Mouse (Mus musculus): ENCODE data around the gene Ndufa9. TPM values are rescaled to one million over a fixed set of nuclear protein-coding genes. Genes with fewer than 3 reads are reported as not detected.
A peak's percentile ranks its signal among the peaks of the same experiment; 100 is the strongest.

Gene Ndufa9
- polyA plus RNA-seq (2014; fragmentation: Nextera tagmentation; extraction: Ambion mirVana) = 194 and 195 TPM in 2 replicates

DNA sequence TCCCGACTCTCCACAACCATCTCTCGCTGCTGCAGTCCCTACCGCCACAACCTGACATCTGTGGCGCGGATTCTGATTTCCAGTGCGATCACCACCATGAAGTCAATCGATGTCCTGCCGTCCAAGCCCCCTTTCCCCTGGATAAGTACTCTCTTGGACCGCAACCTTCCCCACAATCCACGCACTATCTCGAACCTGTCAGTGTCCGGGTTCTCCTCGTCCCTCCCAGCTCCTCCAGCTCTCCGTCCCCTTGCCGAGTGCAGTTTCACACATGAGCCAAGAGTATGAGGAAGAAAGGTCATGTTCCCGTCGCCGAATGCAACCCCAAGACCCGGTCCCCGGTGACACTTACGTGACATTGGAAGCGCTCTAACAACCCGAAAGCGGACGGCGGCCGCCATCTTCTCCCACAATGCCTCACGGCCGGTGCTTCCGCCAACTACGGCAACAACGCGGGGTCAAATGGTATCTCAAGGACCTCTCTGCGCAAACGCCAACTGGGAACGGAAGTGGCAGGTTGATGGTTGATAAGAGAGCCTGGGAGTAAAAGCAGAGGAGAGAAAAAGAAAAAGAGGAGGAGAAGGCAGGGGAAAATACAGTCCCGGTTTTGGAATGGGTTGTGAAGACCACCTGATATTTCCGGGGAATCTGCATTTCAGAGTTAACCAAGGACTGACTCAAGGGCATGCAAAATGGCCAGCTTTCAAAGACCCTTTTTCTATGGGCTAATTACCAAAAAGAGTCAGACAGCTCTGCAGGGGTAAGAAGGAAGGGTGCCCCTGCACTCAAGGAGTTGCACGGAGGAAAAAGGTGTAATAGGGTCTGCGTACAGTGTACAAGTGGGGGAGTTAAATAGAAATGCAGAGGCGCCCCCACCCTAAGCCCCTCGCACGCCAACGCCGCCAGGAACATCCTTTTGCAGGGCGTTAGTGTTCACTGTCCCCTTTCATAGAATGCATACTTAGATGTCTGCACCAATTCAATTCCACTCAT, at the start of gene Ndufa9:
TSS of gene Ndufa9 (minus strand) at position 425 of the 993 bp plus-strand sequence.
- no peaks in the 10 kb centered on the region; the same call in 1 of the 2 replicates for H3K36me3 ChIP-seq (ENCODE audit: control insufficient read depth, insufficient read depth, low read length)
- peak; percentile 93 for DNase-seq (ENCODE audit: low spot score)
- 5% methylated on average over 46 of the region's 46 CpGs for WGBS
- peak within 1 kb of the TSS; percentile 90 for H3K4me3 ChIP-seq (ENCODE audit: low read depth, low read length)
- H3K27me3 ChIP-seq (ENCODE audit: control insufficient read depth, insufficient read depth, low read length) = no peaks in the 10 kb centered on the region
- H3K9me3 ChIP-seq (ENCODE audit: control insufficient read depth, low read length) = no peaks in the 10 kb centered on the region
- peak within 1 kb of the TSS; percentile 87 for H3K9ac ChIP-seq (ENCODE audit: low read length)
- peak; percentile 86 for ATAC-seq (ENCODE audit: insufficient read depth, low FRiP score, low TSS enrichment)
- peaks cover 5% of the 10 kb centered on the region for H3K4me1 ChIP-seq (ENCODE audit: control insufficient read depth, insufficient read depth, low read length)
- peak within 1 kb of the TSS; percentile 85 for H3K4me2 ChIP-seq (ENCODE audit: low read depth)
- 0 out of 2 replicates have a peak within 1 kb of the TSS, but pooled peaks have one; percentile 42 for H3K27ac ChIP-seq (ENCODE audit: low read depth, low read length)

DNA sequence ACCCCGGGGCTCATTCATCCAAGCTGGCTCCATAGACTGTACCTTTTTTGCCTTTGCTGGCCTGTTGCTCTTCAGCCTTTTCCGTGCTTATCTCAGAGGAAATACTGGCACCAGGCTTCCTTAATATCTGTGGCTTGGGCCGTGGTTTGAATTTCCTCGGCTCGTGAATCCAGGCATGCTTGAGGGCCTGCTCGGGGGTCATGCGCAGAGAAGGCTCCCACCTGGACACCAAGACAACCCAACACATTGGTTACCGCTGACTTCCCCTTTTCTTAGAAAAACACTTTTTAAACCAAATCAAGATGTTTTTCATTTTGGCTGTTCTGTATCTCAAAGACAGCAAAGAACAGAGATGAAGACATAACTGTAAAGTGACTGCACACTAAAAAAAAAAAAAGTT, 28.2 kb upstream of the Ndufa9 start:
- H3K9me3 ChIP-seq (ENCODE audit: control insufficient read depth, low read length) = no peaks in the 10 kb centered on the region
- H3K9ac ChIP-seq (ENCODE audit: low read length) = no peak overlapping the region
- H3K36me3 ChIP-seq (ENCODE audit: control insufficient read depth, insufficient read depth, low read length) = no peaks in the 10 kb centered on the region
- H3K4me1 ChIP-seq (ENCODE audit: control insufficient read depth, insufficient read depth, low read length) = no peaks in the 10 kb centered on the region
- WGBS = 89% methylated on average over 8 of the region's 8 CpGs
- no peak overlapping the region for H3K4me2 ChIP-seq (ENCODE audit: low read depth)
- no peak overlapping the region for H3K4me3 ChIP-seq (ENCODE audit: low read depth, low read length)
- ATAC-seq (ENCODE audit: insufficient read depth, low FRiP score, low TSS enrichment) = no peak
- no peaks in the 10 kb centered on the region for H3K27me3 ChIP-seq (ENCODE audit: control insufficient read depth, insufficient read depth, low read length)
- no peak overlapping the region for H3K27ac ChIP-seq (ENCODE audit: low read depth, low read length)
- DNase-seq (ENCODE audit: low spot score) = no peak

DNA sequence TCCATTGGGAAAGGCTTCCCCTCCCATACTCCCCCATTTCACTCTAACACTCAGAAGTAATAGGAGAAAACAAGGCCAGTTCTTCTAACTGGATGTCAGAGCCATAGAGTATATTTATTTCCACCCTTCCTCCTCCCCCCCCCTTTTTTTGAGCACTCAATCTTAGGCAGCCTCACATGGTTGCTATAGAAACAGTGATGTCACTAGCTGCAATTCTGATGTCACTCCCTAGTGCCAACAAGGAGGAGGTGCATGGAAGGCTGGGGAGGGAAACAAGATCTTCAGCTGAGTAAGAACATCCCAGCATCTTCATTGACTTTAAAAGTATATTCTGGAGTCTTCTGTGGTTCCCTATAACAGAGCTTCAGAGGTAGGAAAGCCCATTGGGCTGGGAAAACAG, 3.9 kb upstream of the Ndufa9 start, which contains the start of gene Akap3:
TSS of gene Akap3 (plus strand) at position 218 of the 400 bp plus-strand sequence.
- no peaks in the 10 kb centered on the region for H3K36me3 ChIP-seq (ENCODE audit: control insufficient read depth, insufficient read depth, low read length)
- ATAC-seq (ENCODE audit: insufficient read depth, low FRiP score, low TSS enrichment) (no peak), DNase-seq (ENCODE audit: low spot score) (no peak)
- no peaks in the 10 kb centered on the region for H3K27me3 ChIP-seq (ENCODE audit: control insufficient read depth, insufficient read depth, low read length)
- H3K27ac ChIP-seq (ENCODE audit: low read depth, low read length) = no peak within 1 kb of the TSS
- H3K4me3 ChIP-seq (ENCODE audit: low read depth, low read length) = no peak within 1 kb of the TSS
- H3K4me1 ChIP-seq (ENCODE audit: control insufficient read depth, insufficient read depth, low read length) = peaks cover 4% of the 10 kb centered on the region
- H3K4me2 ChIP-seq (ENCODE audit: low read depth) = no peak within 1 kb of the TSS
- no peak within 1 kb of the TSS for H3K9ac ChIP-seq (ENCODE audit: low read length)
- no peaks in the 10 kb centered on the region for H3K9me3 ChIP-seq (ENCODE audit: control insufficient read depth, low read length)

DNA sequence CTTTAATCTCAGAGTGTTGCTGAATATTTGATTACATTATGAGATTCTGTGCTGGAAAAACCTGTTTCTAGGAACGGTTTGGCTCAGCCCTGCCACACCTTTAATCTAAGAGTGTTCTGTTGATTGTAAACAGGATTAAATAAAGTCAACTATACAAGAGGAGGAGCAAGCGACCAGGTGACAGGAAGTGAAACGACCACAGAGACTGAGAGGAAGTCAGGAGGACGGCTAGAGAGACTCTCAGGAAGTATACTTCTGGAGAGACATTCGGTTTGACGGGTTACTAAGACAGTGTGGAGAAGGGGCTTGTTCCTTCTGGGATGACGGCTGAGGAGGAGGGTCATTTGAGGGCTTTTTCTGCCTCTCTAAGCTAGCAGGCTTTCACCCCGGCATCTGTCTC, 12.3 kb downstream of the Ndufa9 start:
- H3K4me3 ChIP-seq (ENCODE audit: low read depth, low read length) = no peak overlapping the region
- no peaks in the 10 kb centered on the region for H3K4me1 ChIP-seq (ENCODE audit: control insufficient read depth, insufficient read depth, low read length)
- DNase-seq (ENCODE audit: low spot score) (no peak), ATAC-seq (ENCODE audit: insufficient read depth, low FRiP score, low TSS enrichment) (no peak)
- no peaks in the 10 kb centered on the region for H3K27me3 ChIP-seq (ENCODE audit: control insufficient read depth, insufficient read depth, low read length)
- H3K27ac ChIP-seq (ENCODE audit: low read depth, low read length) = no peak overlapping the region
- H3K9ac ChIP-seq (ENCODE audit: low read length) = no peak overlapping the region
- H3K4me2 ChIP-seq (ENCODE audit: low read depth) = no peak overlapping the region
- peaks cover 4% of the 10 kb centered on the region for H3K36me3 ChIP-seq (ENCODE audit: control insufficient read depth, insufficient read depth, low read length)
- no peaks in the 10 kb centered on the region for H3K9me3 ChIP-seq (ENCODE audit: control insufficient read depth, low read length)
- WGBS = 89% methylated on average over 8 of the region's 8 CpGs

DNA sequence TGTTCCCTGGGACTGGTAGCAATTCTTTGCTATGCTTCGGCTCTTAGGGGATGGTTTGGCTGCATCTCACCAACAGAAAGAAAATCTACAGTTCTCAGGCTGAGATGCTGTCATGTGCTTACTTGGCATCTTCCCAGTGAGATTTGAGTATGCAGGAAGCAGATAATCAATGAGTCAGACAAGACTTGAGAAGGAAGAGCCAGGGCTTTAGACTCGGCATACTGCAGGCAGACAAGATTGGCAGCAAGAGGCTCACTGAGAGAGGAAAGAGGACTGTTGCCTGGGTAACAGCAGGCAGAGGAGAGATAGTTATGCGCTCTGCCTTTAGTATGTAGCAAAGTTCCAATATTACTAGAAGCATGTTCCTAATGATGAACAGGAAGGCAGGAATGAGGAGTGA, 25.8 kb downstream of the Ndufa9 start:
- Histone ChIP-seq H3K4me2 (ENCODE audit: low read depth) (no peak overlapping the region), H3K36me3 (ENCODE audit: control insufficient read depth, insufficient read depth, low read length) (peaks cover 12% of the 10 kb centered on the region), H3K9me3 (ENCODE audit: control insufficient read depth, low read length) (no peaks in the 10 kb centered on the region), H3K4me1 (ENCODE audit: control insufficient read depth, insufficient read depth, low read length) (no peaks in the 10 kb centered on the region), H3K4me3 (ENCODE audit: low read depth, low read length) (no peak overlapping the region), H3K9ac (ENCODE audit: low read length) (no peak overlapping the region), H3K27me3 (ENCODE audit: control insufficient read depth, insufficient read depth, low read length) (no peaks in the 10 kb centered on the region), H3K27ac (ENCODE audit: low read depth, low read length) (no peak overlapping the region)
- 89% methylated on average over 3 of the region's 3 CpGs for WGBS
- DNase-seq (ENCODE audit: low spot score) (no peak), ATAC-seq (ENCODE audit: insufficient read depth, low FRiP score, low TSS enrichment) (no peak)

DNA sequence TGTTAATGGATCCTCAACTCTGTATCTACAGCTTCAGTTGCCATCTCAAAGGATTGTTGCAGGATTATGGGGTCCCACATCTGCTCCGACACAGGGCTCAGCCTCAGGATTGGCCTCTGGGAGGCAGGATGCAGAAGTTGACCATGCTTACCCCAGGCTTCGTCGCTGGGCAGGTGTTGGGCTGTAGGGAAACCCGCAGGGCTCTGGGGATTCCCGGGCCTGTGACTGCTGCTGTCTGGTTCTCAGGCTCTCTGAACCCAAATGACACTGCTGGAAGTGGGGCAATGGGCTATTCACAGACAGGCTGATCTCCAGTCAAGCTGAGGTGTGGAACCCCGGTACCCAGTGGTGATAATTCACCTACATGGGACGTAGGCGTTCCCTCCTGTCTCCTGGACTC, 32.6 kb downstream of the Ndufa9 start:
- DNase-seq (ENCODE audit: low spot score) = no peak
- H3K4me2 ChIP-seq (ENCODE audit: low read depth) = no peak overlapping the region
- no peak overlapping the region for H3K9ac ChIP-seq (ENCODE audit: low read length)
- WGBS = 89% methylated on average over 8 of the region's 8 CpGs
- no peaks in the 10 kb centered on the region for H3K27me3 ChIP-seq (ENCODE audit: control insufficient read depth, insufficient read depth, low read length)
- no peak overlapping the region for H3K27ac ChIP-seq (ENCODE audit: low read depth, low read length)
- H3K4me1 ChIP-seq (ENCODE audit: control insufficient read depth, insufficient read depth, low read length) = no peaks in the 10 kb centered on the region
- H3K9me3 ChIP-seq (ENCODE audit: control insufficient read depth, low read length) = no peaks in the 10 kb centered on the region
- H3K4me3 ChIP-seq (ENCODE audit: low read depth, low read length) = no peak overlapping the region
- no peak for ATAC-seq (ENCODE audit: insufficient read depth, low FRiP score, low TSS enrichment)
- peaks cover 8% of the 10 kb centered on the region for H3K36me3 ChIP-seq (ENCODE audit: control insufficient read depth, insufficient read depth, low read length)

DNA sequence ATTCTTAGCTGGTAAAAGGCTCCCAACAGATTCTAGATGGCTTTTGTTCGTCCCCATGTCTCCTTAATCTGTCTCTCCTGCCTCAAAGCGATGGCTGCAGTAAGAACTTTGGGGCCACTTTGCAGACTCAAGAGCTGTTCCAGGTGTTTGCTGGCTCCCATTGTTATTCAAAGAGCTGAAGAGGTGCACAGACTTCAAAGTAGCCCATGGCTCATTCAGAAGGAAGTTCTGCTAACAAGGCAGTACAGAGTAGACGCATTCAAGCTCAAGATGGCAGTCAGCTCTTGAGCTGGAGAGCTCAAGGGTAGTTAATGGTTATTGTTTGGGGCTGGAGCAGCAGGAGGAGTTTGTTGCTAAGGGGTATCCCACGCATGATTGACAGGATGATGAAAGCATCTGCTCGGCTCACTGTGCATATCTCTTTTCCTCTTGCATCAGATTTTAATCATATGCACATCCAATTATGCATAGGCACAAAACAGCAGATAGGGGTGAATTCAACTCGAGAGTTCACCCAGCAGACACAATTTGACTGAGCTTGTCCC, 33.7 kb downstream of the Ndufa9 start:
- WGBS = 71% methylated on average over 6 of the region's 6 CpGs
- H3K9me3 ChIP-seq (ENCODE audit: control insufficient read depth, low read length) = no peaks in the 10 kb centered on the region
- H3K36me3 ChIP-seq (ENCODE audit: control insufficient read depth, insufficient read depth, low read length) = peaks cover 4% of the 10 kb centered on the region
- no peak overlapping the region for H3K4me3 ChIP-seq (ENCODE audit: low read depth, low read length)
- H3K27me3 ChIP-seq (ENCODE audit: control insufficient read depth, insufficient read depth, low read length) = no peaks in the 10 kb centered on the region
- ATAC-seq (ENCODE audit: insufficient read depth, low FRiP score, low TSS enrichment) (no peak), DNase-seq (ENCODE audit: low spot score) (no peak)
- no peak overlapping the region for H3K4me2 ChIP-seq (ENCODE audit: low read depth)
- H3K27ac ChIP-seq (ENCODE audit: low read depth, low read length) = no peak overlapping the region
- H3K4me1 ChIP-seq (ENCODE audit: control insufficient read depth, insufficient read depth, low read length) = no peaks in the 10 kb centered on the region
- H3K9ac ChIP-seq (ENCODE audit: low read length) = no peak overlapping the region

DNA sequence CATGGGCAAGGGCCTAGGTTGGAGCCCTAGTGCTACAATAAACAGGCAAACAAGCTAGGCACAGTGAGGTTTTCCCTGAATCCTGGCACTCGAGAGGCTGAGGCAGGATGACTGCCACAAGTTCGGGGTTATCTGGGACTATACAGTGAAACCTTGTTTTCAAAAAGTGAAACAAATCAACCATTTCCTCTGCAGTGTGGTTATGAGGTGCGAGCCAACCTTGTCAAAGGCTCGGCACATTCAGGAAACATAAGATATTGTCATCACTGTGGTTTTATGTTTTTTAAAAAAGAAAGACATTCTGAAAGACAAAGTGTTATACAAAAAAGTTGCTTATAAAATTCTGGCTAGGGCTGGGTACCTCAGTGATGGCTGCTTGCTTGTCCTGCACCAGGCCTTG, 37.5 kb downstream of the Ndufa9 start:
- Histone ChIP-seq H3K4me3 (ENCODE audit: low read depth, low read length) (no peak overlapping the region), H3K27ac (ENCODE audit: low read depth, low read length) (no peak overlapping the region), H3K27me3 (ENCODE audit: control insufficient read depth, insufficient read depth, low read length) (no peaks in the 10 kb centered on the region), H3K4me2 (ENCODE audit: low read depth) (no peak overlapping the region), H3K36me3 (ENCODE audit: control insufficient read depth, insufficient read depth, low read length) (no peaks in the 10 kb centered on the region), H3K4me1 (ENCODE audit: control insufficient read depth, insufficient read depth, low read length) (no peaks in the 10 kb centered on the region), H3K9ac (ENCODE audit: low read length) (no peak overlapping the region), H3K9me3 (ENCODE audit: control insufficient read depth, low read length) (no peaks in the 10 kb centered on the region)
- ATAC-seq (ENCODE audit: insufficient read depth, low FRiP score, low TSS enrichment) (no peak), DNase-seq (ENCODE audit: low spot score) (no peak)
- WGBS = 87% methylated on average over 4 of the region's 4 CpGs

Measured in neural tube, embryonic 11.5 days (tissue).